Mouse (Mus musculus): ENCODE results near the gene Sorbs2.
"Not testable (repeated sequence)": the region's sequence is repeated elsewhere in the genome, so short reads cannot be mapped to it uniquely, and the experiment has no call there.

Sorbs2 gene

DNA sequence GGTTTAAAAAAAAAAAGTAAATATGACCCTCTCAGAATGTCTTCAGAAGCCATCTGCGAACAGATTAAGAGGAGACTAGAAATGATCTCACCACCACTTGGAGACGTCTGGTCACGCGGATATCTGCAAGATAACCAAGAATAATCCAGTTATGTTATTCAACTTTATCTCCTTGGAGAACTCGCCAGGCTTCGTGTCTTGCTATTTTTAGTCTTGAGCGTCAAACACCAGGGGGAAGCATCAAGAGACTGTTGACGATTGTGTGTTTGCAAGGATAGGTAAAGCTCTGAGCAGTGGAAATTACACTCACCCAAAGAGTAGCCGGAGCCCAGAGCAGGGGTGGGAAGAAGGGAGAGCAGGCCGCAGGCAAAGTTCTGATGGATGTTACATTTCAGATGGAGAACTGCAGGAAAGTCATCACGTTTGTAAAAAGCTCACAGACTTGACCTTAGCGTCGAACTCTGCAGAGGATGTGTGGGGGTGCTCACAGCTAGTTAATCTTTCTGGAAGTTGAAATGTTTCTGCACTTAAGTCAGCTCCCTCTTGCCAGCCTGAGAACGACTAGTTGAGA lies 337.4 kb downstream of the Sorbs2 start:
- DNase-seq (ENCODE audit: low read depth), result no peak

DNA sequence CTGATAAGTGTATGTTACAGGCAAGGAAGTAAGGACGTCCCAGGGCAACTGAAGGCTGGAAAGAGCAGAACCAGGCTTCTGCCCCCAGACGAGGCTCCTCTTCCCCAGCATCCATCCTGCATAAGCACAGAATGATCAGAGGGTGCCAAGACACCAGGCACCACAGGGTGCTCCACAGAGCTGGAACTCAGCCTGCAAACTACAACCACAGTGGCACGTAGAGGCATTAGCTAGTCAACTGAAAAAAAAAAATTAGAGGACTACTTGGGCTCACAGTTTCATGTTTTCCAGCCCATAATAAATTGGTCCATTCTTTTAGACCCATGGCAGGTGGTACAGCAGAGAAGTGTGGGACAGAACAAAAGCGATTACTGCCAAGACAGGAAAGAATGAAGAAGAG lies 338.3 kb downstream of the Sorbs2 start:
- DNase-seq (ENCODE audit: low read depth), result no peak

DNA sequence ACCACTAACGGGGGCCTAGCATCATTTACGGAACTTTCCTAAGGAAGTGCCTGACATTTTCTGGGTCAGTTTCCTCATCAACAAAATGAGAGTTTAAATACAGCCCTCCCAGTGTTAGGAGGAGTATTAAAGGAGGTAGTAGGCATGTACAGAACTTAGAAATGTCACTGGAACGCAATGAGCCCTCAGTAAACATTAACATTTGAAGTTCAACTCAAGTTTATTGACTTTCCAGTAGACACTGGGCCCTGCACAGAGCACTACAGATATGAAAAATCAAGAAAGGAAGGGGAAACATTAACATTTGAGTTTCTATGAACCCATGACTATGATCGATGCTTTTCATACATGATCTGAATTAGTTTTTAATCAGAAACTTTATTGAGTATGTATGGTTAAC lies 347.5 kb downstream of the Sorbs2 start:
- DNase-seq (ENCODE audit: low read depth), result no peak

DNA sequence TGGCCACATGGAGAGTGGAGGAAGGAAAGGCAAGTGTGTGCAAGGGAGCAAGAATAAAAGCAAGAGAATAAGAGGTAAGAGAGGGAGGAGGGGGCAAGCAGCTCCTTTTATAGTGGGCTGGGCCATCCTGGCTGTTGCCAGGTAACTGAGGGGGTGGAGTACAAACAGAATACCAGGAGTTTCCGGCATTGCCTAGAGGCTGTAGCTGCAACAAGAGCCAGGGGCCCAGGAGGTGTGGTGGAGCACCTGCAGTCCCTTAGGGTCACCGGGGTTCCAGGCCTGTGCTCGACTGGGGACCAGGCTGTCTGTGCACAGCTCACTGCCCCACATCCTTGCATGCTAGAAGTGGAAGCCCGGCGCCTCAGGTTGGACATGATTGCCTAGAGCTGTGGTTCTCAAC lies 350.1 kb downstream of the Sorbs2 start:
- no peak for DNase-seq (ENCODE audit: low read depth)

DNA sequence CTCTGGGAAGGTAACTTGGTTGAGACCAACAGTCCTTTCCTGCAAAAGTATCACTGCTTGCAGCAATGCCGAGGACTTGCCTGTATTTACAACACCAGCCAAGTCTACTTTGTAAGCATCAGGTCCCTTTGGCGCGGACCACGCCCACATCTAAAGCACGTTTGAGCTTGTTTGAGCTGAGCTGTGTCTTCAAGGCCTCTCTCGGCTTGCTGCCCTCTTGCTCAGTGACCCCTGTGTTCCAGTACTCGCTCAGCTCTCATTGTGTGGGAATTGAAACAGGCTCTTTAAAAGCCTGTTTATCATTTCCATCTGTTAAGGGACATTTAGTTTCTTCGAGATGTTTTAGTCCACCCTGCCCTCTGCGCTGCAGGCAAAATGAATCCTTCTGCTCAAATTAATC lies 350.8 kb downstream of the Sorbs2 start:
- DNase-seq (ENCODE audit: low read depth), result no peak

DNA sequence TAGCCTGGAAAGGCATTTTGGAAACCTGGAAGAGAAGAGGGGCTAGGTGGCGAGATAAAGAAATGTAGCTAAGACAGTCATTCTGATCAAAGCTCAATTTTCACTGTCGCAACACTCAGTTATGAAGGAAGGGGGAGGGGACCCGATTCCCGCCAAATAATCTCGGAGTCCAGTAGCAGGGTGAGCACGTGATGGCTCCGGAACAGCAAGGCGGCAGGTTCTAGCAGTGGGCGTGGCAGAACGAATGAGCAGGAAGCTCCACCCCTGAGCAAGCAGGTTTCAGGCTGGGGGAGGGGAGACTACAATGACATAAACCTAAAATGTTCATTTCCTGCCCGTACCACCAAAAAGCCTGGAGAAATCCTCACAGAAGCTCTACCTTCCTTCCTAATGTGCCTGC lies 364.0 kb downstream of the Sorbs2 start:
- DNase-seq (ENCODE audit: low read depth), result not testable (repeated sequence)

DNA sequence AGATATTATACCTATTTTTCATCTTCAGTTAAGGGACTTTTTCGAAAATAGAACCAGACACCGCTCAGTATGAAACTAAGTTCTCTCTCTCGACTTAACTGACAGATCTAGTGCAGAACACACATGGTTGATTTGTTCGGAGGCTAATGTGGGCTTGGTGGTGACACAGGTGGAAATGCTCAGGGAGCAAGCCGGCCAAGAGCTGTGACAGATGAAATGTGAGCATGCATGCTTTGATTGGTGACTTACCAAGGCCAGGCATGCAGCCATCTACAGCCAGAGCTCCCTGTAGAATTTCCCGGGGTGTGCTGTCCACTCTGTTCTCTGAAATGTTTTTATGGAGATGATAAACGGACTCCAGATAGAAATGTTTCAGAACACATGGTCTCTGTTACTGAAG lies 364.5 kb downstream of the Sorbs2 start:
- peak; percentile 39 for DNase-seq (ENCODE audit: low read depth)

DNA sequence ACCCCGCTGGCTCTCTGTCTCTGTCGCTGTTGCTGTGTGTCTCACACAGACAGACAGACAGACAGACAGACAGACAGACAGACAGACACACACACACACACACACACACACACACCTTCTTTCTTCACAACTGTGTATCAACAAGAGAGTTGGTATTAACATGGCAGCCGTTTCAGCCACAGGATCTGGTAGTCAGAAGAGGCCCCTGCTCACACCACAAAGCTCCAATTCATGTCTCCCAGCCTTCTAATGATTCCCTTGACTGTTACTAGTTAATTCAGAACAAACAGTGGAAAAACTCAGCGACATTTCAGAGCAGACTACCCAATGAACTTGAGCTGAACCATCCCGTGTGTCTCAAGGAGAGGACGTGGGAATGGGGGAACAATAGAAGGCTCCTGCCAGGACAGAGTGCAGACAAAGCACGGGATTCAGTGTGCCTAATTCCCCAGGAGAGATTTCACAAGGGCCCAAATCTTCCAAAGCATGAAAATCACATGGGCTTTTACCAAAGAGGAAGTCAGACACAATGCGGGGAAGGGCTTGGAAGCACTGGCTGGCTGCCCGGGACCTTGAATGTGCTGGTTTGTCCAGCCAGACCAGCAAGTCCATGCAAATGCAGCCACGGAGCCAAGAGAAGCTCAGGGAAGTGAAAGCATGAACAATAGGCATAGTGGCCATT lies 367.5 kb downstream of the Sorbs2 start:
- peak; percentile 83 for DNase-seq (ENCODE audit: low read depth)

DNA sequence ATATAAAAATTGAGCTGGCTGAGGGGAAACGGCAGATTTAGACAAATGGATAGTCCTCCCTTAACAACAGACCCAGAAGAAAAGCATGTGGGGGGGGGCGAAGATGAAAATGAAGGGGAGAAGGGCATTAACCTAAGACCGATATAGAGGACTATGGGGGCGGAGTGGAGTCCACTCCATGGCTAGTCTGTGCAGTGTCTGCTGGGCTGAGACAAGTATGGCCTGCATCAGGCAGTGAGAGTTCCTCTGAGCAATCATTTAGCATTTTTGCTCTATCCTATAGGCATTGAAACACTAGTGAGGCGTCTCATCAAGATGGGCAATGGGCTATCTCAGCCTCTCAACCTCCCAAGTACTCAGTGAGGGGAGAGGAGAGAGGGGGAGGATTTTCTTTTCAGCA lies 368.8 kb downstream of the Sorbs2 start:
- no peak for DNase-seq (ENCODE audit: low read depth)
